Mouse (Mus musculus) neural tube, embryonic 11.5 days (tissue): ENCODE measurements around the gene Dusp18. TPM values are rescaled to one million over a fixed set of nuclear protein-coding genes. Genes with fewer than 3 reads are reported as not detected.

ENCODE experiments used
- ATAC-seq: fragments of 200-750 bp; cut with Nextera tagmentation; 2 replicates; pipeline ENCODE4 v1.8.0; 2017; ENCODE audit warnings: moderate number of reproducible peaks, mild to moderate bottlenecking, moderate TSS enrichment, moderate library complexity; ENCODE audit not compliant: insufficient read depth, low FRiP score, low TSS enrichment
- DNase-seq: peaks from one replicate; pipeline ENCODE4 v3.0.0-alpha.2; 2015; ENCODE audit warnings: low spot score
- H3K27ac ChIP-seq: fragments of 300-500 bp; sonication (generic); 2 replicates; pipeline ENCODE4 v1.5.1; 2014; ENCODE audit warnings: low read depth, mild to moderate bottlenecking, low read length
- H3K27me3 ChIP-seq: fragments of 300-500 bp; sonication (generic); 2 replicates; pipeline ENCODE4 v1.6.1; 2014; ENCODE audit warnings: mild to moderate bottlenecking, low read length, mixed read lengths; ENCODE audit not compliant: control insufficient read depth, insufficient read depth
- H3K36me3 ChIP-seq: fragments of 300-500 bp; sonication (generic); 2 replicates; pipeline ENCODE4 v1.6.1; 2014; ENCODE audit warnings: mild to moderate bottlenecking, low read length, moderate library complexity, mixed read lengths; ENCODE audit not compliant: control insufficient read depth, insufficient read depth
- H3K4me1 ChIP-seq: fragments of 300-500 bp; sonication (generic); 2 replicates; pipeline ENCODE4 v1.6.1; 2014; ENCODE audit warnings: low read length, mixed read lengths; ENCODE audit not compliant: control insufficient read depth, insufficient read depth
- H3K4me2 ChIP-seq: fragments of 300-500 bp; sonication (generic); 2 replicates; pipeline ENCODE4 v1.6.1; 2014; ENCODE audit warnings: low read depth, mild to moderate bottlenecking, moderate library complexity
- H3K4me3 ChIP-seq: fragments of 300-500 bp; sonication (generic); 2 replicates; pipeline ENCODE4 v1.5.1; 2014; ENCODE audit warnings: low read depth, low read length
- H3K9ac ChIP-seq: fragments of 300-500 bp; sonication (generic); 2 replicates; pipeline ENCODE4 v1.6.1; 2014; ENCODE audit warnings: mild to moderate bottlenecking, low read length
- H3K9me3 ChIP-seq: fragments of 300-500 bp; sonication (generic); 2 replicates; pipeline ENCODE4 v1.6.1; 2016; ENCODE audit warnings: low read length; ENCODE audit not compliant: control insufficient read depth
- WGBS: fragments of 180-500 bp; shearing (Covaris S2); extraction: QIAGEN DNeasy Blood & Tissue Kit; methylation state at CpG from one replicate; pipeline ENCODE4 v1.1.7; 2014; 5-methylcytosine and 5-hydroxymethylcytosine counted together
- polyA plus RNA-seq: library from polyadenylated mRNA; unstranded; fragments of >200 nt; fragmentation: Nextera tagmentation; extraction: Ambion mirVana; gene quantifications from 2 replicates; pipeline ENCODE4 v1.2.1, GENCODE M21; 2014

The Dusp18 gene
- polyA plus RNA-seq, 1 experiment from 2014 or later, result 21.2 TPM

DNA sequence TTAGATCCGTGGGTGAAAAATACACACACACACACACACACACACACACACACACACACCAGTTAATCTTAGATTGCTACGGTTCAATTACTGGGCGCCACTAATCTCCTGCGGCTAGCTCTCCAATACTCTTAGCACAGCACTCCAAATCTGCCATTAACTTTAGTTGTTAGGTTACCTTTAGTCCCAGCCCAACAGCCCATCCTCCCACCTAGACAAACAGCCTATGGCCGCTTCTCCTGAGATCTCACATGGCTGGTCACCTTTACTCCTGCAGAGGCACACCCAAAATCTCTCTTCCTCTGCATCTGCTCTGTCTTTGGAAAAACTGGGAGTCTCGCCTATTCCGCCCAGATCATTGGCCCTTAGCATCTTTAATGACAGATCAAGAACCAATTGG, 46.3 kb downstream of the Dusp18 start:
- 91% methylated on average over 7 of the region's 7 CpGs for WGBS
- Histone ChIP-seq H3K4me2 (no peak overlapping the region), H3K9ac (no peak overlapping the region), H3K27me3 (no peaks in the 10 kb centered on the region), H3K36me3 (no peaks in the 10 kb centered on the region), H3K4me3 (no peak overlapping the region), H3K4me1 (no peaks in the 10 kb centered on the region), H3K27ac (no peak overlapping the region), H3K9me3 (no peaks in the 10 kb centered on the region)
- ATAC-seq, result no peak
- no peak for DNase-seq

DNA sequence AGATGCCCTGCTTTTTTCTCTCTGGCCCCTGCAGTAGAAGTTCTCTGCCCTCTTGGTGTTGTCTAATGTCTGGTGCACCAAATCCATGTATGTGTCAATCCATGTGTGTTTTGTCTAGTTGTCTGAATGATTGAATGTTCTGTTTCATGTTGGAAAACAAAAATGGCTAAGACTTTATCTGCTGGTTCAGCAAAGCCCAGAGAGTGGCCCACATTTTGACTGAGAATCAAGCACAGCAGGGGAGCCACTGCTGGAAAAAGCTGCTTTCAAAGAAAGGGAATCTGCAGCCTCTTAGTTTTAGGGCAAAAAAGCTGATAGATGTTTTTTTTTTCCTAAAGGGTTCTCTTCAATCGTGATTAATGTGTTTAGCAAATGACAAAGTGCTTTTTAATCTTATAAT, 51.3 kb downstream of the Dusp18 start:
- 11% methylated on average over 1 of the region's 1 CpGs for WGBS
- no peak overlapping the region for H3K27ac ChIP-seq
- no peak overlapping the region for H3K4me2 ChIP-seq
- H3K9ac ChIP-seq, result no peak overlapping the region
- no peak overlapping the region for H3K4me3 ChIP-seq
- ATAC-seq, result no peak
- H3K27me3 ChIP-seq, result no peaks in the 10 kb centered on the region
- no peaks in the 10 kb centered on the region for H3K4me1 ChIP-seq
- no peak for DNase-seq
- H3K36me3 ChIP-seq, result no peaks in the 10 kb centered on the region
- H3K9me3 ChIP-seq, result no peaks in the 10 kb centered on the region

Other genes with a start within 250 kb of the Dusp18 start
- gene Morc2a, start 246.0 kb upstream of the Dusp18 start, polyA plus RNA-seq, result 31.9 and 35.0 TPM in 2 replicates
- gene Osbp2, start 31.3 kb upstream of the Dusp18 start, polyA plus RNA-seq, result 2.4 and 2.5 TPM in 2 replicates
- 0.23 and 0.27 TPM in 2 replicates for gene 4921536K21Rik, start 142 bp upstream of the Dusp18 start, polyA plus RNA-seq
- 3.9 and 4.5 TPM in 2 replicates for gene Slc35e4, start 19.4 kb downstream of the Dusp18 start, polyA plus RNA-seq
- gene Tcn2, start 36.9 kb downstream of the Dusp18 start, polyA plus RNA-seq, result 31.4 and 31.7 TPM in 2 replicates
- gene Pes1, start 68.7 kb downstream of the Dusp18 start, polyA plus RNA-seq, result 75.2 and 75.8 TPM in 2 replicates
- 0.20 TPM in 1 of 2 replicates, not detected in the other for gene 4930556J24Rik, start 81.5 kb downstream of the Dusp18 start, polyA plus RNA-seq
- 1.0 and 1.2 TPM in 2 replicates for gene Gal3st1, start 88.4 kb downstream of the Dusp18 start, polyA plus RNA-seq
- not detected in 2 replicates for gene Sec14l4, start 136.2 kb downstream of the Dusp18 start, polyA plus RNA-seq
- not detected in 2 replicates for gene Sec14l3, start 169.6 kb downstream of the Dusp18 start, polyA plus RNA-seq
- gene Mtfp1, start 200.2 kb downstream of the Dusp18 start, polyA plus RNA-seq, result 5.9 and 6.7 TPM in 2 replicates
- 2.1 and 2.3 TPM in 2 replicates for gene Sec14l2, start 228.2 kb downstream of the Dusp18 start, polyA plus RNA-seq
- 29.4 and 29.7 TPM in 2 replicates for gene Rnf215, start 240.0 kb downstream of the Dusp18 start, polyA plus RNA-seq